Mouse (Mus musculus) frontal cortex, postnatal 36 days (tissue): ENCODE measurements at regions not wholly inside any gene's neighbourhood (a gene's known extent, or its start where the extent isn't known, plus 50 kb on each side); places are given as distances from the start of the nearest gene placed in this dataset.
A peak's percentile ranks its signal among the peaks of the same experiment; 100 is the strongest.

Source experiments
- DNase-seq, 2 experiments: peaks; one replicate each; pipeline ENCODE4 v3.0.0; 2022; ENCODE audit warnings: low spot score in 2 of 2

DNA sequence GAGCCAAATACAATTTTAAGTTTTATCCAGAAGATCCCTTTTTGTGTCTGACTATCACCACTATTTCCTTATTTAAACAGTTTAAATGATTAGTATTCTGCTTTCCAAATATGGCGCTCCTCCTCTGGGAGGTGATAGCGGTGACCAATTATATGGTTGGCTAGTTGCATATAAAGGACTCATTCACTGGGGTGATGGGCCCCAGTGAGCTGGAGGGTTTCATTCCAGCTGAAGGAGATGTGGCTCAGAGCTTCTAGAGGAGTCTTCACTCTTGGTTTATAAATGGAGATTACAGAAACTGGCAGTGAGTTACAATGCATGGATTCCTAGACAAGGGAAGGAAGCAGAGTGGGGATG is 50.7 kb upstream of the Gm7361 start:
- DNase-seq = no peak

DNA sequence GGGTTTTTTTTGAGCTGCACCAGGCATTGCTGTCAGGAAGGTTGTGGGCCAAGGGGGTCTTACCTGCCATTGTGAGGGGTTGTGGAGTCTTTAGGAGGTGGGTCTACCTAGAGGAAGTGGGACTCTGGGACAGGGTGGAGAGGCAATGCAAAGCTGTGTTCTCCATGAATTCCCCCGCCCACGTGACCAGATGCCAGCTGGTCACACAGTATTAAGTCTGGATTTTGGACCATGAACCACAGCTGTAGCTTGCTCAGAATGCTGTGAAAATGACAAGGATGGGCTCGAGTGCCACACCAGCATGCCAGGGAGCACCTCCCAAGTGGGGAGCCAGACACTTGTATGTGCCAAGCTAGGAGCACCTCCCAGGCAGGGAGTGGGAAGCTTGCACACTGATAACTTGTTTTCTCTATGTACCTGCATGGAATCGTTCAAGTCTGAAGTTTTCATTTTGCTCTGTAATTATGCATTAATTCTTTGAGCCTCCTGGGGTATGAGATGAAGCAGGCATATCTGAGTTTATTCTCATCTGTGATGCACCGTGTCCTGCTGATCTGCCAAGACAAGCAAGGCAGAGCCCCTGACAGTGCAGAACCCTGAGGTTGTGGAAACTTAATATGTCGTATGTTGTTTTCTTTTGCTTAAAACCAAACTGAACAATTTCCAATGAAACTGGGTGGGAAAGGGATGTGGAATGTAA is 51.3 kb upstream of the Gm7361 start:
- DNase-seq = no peak

DNA sequence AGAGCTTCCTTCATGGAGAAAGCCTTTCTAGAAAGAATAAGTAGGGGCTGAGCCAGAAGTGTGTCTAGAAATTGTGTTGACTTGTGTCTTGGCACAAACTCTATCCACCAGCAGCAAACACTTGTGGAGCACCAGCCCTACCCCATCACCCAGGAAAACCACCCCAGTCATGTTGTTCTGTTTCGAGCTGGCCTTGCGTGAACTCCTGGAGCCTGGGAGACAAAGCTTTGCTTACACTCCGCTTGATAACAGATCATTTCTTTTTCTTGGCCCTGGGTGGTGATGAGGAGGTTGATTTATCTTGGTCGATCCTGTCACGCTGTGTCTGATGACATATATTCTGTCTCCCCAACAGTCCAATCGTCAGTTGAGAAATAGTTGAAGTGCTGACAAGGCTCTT is 55.0 kb upstream of the Gm7361 start:
- no peak for DNase-seq

DNA sequence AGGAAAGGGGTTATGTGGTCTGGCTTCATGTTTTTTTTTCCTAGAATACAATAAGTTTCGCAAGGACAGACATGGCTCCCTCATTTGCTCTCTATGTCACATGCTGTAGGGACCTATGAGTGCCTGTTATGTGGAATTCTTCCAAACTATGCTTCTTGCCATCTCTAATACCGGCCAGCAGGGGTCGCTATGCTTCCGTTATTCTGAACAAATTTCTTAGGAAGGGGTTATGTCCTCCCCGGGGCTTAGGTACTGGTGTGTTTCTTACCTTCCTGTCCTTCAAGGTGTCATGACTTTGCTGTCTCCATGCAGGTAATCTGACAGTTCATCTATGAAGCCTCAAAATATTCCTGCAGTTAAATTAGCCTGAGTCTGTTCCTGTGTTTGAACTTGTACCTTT is 68.1 kb upstream of the Gm7361 start:
- peak in 1 of 2 experiments; percentile 17 for DNase-seq

DNA sequence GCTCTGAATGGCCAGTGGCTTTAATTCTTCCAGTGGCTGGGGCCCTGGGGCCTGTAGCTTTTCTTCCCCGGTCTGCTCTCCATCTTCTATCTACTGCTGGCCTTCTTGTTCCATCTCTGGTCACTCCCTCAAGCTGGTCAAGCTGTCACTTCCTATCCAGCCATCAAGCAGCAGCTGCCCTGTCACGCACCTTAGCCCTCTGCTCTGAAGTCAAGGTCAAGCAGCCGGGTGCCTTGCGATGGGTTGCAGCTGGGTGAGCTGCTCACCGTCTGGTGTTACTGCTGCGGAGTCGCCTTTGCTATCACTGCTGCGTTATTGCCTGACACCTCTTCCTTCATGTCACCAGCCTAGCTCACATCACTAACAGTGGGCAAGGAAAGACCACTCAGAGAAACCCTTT is 66.0 kb upstream of the Gm10220 start:
- DNase-seq = no peak

DNA sequence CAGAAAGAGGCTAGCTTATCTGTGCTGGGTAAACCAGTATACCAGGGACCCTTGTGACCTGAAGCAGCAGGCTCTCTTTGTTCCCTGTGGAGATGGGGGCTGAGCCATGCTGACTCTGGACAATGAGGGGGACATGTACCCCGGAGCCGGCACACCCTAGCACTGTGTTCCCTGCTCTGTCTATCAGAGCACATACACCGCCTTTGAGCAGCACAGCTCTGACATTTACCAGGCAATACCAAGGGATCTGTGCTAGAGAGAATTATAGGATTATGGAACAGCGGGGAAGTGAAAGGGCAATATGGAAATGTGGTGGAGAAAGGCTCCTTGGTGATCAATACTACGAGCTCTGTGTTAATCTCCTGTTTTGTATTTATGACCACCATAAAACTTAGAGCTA is 64.2 kb upstream of the Gm10220 start:
- DNase-seq = no peak

DNA sequence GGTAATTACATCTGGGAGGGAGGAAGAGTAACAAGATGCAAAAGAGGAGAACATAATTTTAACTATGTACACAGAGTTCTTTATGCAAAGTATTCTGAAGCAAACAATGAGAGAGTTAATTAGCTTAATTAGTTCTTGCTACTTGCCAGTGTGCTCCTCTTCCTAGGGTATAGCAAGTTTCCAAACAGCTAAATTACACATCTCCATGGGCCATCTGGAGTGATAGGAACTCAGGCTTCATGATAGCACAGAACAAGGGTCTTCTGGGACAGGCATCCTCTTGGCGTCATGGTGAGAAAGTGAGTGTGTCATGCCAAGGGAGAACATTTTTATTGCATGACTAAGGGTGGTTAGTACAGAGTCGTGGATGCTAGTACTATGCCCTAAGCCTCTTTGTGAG is 54.8 kb upstream of the Gm10220 start:
- no peak for DNase-seq

DNA sequence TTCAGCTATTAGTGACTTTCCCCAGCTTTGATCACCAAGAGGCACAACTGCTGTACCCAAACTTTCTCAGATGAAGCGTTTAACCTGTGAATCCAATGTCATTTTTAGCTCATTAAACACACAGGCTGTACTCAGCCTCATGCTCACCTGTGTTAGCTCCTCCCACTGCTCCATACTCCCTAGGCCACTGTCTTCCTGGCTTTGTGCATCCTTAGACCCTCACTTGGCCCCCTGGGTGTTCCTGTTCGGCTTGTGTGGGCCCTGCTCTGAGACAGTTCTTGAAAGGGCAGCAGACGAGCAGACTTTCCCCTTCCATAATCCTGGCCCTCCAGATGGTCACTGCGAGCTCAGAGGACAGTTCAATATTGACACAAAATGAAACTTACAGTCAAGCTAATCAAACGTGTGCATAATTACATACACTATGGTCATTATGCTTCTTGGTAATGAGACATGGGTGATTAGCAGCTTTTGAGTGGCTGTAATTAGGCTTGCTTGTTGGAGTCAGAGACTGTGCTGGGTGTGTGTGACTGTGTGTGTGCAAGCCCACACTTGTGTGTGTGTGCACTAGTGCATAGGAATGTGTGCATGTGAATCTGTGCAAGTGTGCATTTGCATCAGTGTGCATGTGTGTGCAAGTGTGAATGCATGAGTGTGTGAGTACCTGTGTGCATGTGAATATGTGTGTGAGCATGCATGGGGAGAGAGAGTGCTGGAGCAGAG is 50.6 kb upstream of the Gm10220 start:
- DNase-seq = no peak

DNA sequence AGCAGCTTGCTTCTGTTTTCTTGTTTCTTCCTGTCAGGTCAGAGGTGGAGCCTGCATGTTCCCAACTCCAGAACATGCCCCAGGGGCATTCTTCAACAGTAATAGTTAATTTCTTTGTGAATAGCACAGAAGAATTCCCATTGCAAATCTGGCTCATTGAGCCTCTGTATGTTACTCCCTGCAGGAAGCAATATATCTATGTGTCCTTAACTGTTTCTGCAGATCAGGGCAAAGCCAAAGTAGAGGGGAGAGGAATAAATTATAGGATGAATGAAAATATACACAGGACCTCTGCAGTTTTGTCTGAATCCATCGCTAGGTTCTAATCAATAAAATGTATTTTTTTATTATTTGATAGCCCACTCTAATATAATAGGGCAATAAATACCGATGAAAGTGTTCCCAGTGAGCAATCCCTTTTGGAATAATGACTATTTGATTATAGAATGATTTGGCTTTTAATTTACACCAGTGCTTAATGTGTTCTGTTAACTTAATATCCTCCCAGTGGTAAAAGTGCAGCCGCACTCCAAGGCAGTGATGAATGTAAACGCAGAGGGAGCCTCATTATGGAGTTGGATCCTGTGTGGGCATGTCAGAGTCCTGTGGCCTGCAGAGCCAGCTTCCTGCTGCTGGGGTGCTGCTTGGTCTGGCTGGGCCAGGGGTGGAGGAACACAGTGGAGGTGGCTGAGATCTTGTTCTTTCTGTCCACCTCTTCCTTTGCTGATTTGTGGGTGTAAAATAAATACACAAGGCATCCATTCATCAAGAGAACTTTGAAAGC is 49.7 kb upstream of the Gm10220 start:
- no peak for DNase-seq
